In the genomic region with DNA sequence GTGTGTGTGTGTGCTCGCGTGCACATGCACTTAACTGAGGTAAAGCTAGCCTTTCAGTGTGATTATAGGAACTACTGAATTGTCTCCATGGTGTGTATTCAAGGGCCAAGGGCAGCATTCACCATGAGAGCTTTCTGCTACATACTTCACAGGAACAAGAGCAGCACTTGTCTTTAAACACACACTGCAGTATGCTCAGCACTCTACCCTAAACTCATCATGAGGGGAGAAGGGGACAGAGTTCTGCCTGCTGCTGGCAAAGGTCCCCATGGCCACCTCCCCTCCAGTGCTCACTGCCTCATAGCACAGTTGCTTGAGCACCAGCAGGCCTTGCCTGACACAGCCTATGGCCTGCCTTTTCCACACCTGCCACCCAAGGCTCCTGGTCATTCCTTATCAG, we compare ENCODE assay signal across 19 mouse cellular contexts.
DNase-seq lines count a peak whose midpoint lies in the region; ATAC-seq and TF ChIP-seq lines count a peak whose summit lies in the region.
"Had no signal": no experiment of that assay in that cellular context is flagged by ENCODE, and none has a peak within 500 bp of the region (broad histone marks: within the 10 kb centered on the region; RNA-seq: fewer than 3 reads in every experiment).

No protein-coding gene starts in this region.

- no peak for DNase-seq in heart, adult 8-10 months (ENCODE audit: low spot score)
- DNase-seq in testis, postnatal 10 days (ENCODE audit: low spot score), result no peak
- DNase-seq in spleen, adult 18-20 months, result no peak
- no peak for DNase-seq in adrenal gland, postnatal 36 days
- DNase-seq: adrenal gland, adult 2 months; cerebellum, adult 9-10 months; kidney, adult 8-10 months; layer of hippocampus, postnatal 36 days; liver; right cerebral cortex, postnatal 25 days had no signal

- H3K9ac ChIP-seq in heart, embryonic 15.5 days, result no peak overlapping the region
- no peak overlapping the region for H3K9ac ChIP-seq in lung, embryonic 16.5 days (ENCODE audit: low read length)
- H3K9ac ChIP-seq: embryonic facial prominence, embryonic 12.5 days; forebrain, embryonic 13.5 days; hindbrain, embryonic 13.5 days; neural tube, embryonic 15.5 days had no signal

- no peak for TF ChIP-seq CTCF in testis, adult 2 months (IDR thresholded peaks at IDR 0.05; ENCODE audit: control insufficient read depth, insufficient read depth, insufficient replicate concordance, low read depth, low read length)

- no peak overlapping the region for H3K4me2 ChIP-seq in heart, embryonic 15.5 days
- no peak overlapping the region for H3K4me2 ChIP-seq in lung, embryonic 16.5 days (ENCODE audit: low read depth, low read length)
- H3K4me2 ChIP-seq: embryonic facial prominence, embryonic 12.5 days; forebrain, embryonic 13.5 days; hindbrain, embryonic 13.5 days; neural tube, embryonic 15.5 days had no signal

- 89% methylated on average over 2 of the region's 2 CpGs for WGBS in heart, embryonic 15.5 days
- 56% methylated on average over 2 of the region's 2 CpGs for WGBS in lung, embryonic 16.5 days

- peak overlapping the region; percentile 92 for H3K27ac ChIP-seq in heart, embryonic 15.5 days
- H3K27ac ChIP-seq in testis, adult 2 months (ENCODE audit: control insufficient read depth, insufficient read depth, low read depth, low read length), result peak overlapping the region; percentile 64; the same call in 1 of the 2 replicates
- peak overlapping the region; percentile 2; the same call in 1 of the 2 replicates for H3K27ac ChIP-seq in lung, embryonic 16.5 days (ENCODE audit: low read length)
- H3K27ac ChIP-seq: embryonic facial prominence, embryonic 12.5 days; forebrain, embryonic 13.5 days; hindbrain, embryonic 13.5 days; neural tube, embryonic 15.5 days had no signal

- no peak overlapping the region for H3K4me3 ChIP-seq in heart, embryonic 15.5 days
- no peak overlapping the region for H3K4me3 ChIP-seq in testis, adult 2 months (ENCODE audit: control insufficient read depth, low read depth, low read length)
- no peak overlapping the region for H3K4me3 ChIP-seq in lung, embryonic 16.5 days (ENCODE audit: low read length)
- H3K4me3 ChIP-seq: embryonic facial prominence, embryonic 12.5 days; erythroblast, embryonic 14.5 days; forebrain, embryonic 13.5 days; hindbrain, embryonic 13.5 days; neural tube, embryonic 15.5 days had no signal

- H3K36me3 ChIP-seq in heart, embryonic 15.5 days, result no peaks in the 10 kb centered on the region
- H3K36me3 ChIP-seq in testis, adult 2 months (ENCODE audit: control insufficient read depth, insufficient read depth, low read length), result no peaks in the 10 kb centered on the region
- H3K36me3 ChIP-seq in lung, embryonic 16.5 days (ENCODE audit: control insufficient read depth, insufficient read depth, low read length), result no peaks in the 10 kb centered on the region
- H3K36me3 ChIP-seq: embryonic facial prominence, embryonic 12.5 days; hindbrain, embryonic 13.5 days; neural tube, embryonic 15.5 days had no signal

- H3K9me3 ChIP-seq in heart, embryonic 15.5 days (replicated peaks), result no peaks in the 10 kb centered on the region
- H3K9me3 ChIP-seq in lung, embryonic 16.5 days (ENCODE audit: control insufficient read depth, low read length), result no peaks in the 10 kb centered on the region
- H3K9me3 ChIP-seq: embryonic facial prominence, embryonic 12.5 days; forebrain, embryonic 13.5 days; hindbrain, embryonic 13.5 days; neural tube, embryonic 15.5 days had no signal

- ATAC-seq in heart, embryonic 15.5 days (replicated peaks; ENCODE audit: insufficient number of reproducible peaks, insufficient read depth, low FRiP score, low read depth), result no peak
- peak; percentile 63 for ATAC-seq in lung, embryonic 16.5 days (ENCODE audit: low read depth)
- ATAC-seq: forebrain, embryonic 13.5 days; midbrain, embryonic 16.5 days had no signal

- H3K4me1 ChIP-seq in heart, embryonic 15.5 days (replicated peaks), result peaks cover 38% of the 10 kb centered on the region
- H3K4me1 ChIP-seq in testis, adult 2 months (ENCODE audit: control insufficient read depth, insufficient read depth, low read length), result peaks cover 3% of the 10 kb centered on the region; the same call in 1 of the 2 replicates
- H3K4me1 ChIP-seq in lung, embryonic 16.5 days (replicated peaks; ENCODE audit: control insufficient read depth, insufficient read depth, low read length), result peaks cover 35% of the 10 kb centered on the region

- no peaks in the 10 kb centered on the region for H3K27me3 ChIP-seq in heart, embryonic 15.5 days
- H3K27me3 ChIP-seq in testis, adult 2 months (ENCODE audit: control insufficient read depth, insufficient read depth, low read length), result no peaks in the 10 kb centered on the region
- H3K27me3 ChIP-seq in lung, embryonic 16.5 days (ENCODE audit: control insufficient read depth, insufficient read depth, low read depth, low read length), result no peaks in the 10 kb centered on the region
- H3K27me3 ChIP-seq: forebrain, embryonic 13.5 days; hindbrain, embryonic 13.5 days; neural tube, embryonic 15.5 days had no signal

- TF ChIP-seq POLR2A in testis, adult 2 months (IDR thresholded peaks at IDR 0.05; ENCODE audit: control insufficient read depth, low read depth, low read length), result no peak

Comparison
In these comparisons a context has a peak if more than half of its experiments do, and no peak if none do; other contexts are left out.
1. H3K27ac ChIP-seq: peak in every context shown above with its lines; median percentile 92 in heart, embryonic 15.5 days; 64 in testis, adult 2 months; 2 in lung, embryonic 16.5 days.